8 mouse cellular contexts compared by ENCODE assay signal in the genomic region with DNA sequence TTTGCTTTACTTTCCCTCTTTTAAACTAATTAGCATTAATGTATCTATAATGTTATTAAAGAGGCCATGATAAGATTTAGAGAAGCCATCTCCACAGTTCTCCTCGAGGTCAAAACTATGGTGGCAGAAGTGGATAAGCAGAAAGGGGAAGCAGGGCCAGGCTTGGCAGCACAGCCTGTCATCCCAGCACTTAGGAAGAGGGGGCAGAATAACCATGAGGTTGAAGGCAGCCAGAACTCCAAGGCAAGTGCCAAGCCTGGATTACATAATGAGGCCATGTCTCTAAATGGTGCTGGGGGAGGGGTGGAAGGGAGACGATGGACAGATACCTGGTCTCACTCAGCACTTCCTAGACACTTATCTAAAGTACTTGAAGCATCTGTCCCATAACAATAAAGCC.
A peak's percentile ranks its signal among the peaks of the same experiment; 100 is the strongest.
DNase-seq lines count a peak whose midpoint lies in the region; ATAC-seq lines count a peak whose summit lies in the region.

No protein-coding gene starts in this region.

- intact Hi-C loops in gastrocnemius, postnatal 14 days (cut with DNase I; ENCODE audit: low total_unique reads): no loop called here

- peaks cover 6% of the 10 kb centered on the region for H3K4me1 ChIP-seq in hindbrain, embryonic 16.5 days (ENCODE audit: control insufficient read depth, insufficient read depth, low read depth, low read length)
- H3K4me1 ChIP-seq in hindbrain, embryonic 12.5 days: no peaks in the 10 kb centered on the region

- H3K4me2 ChIP-seq in hindbrain, embryonic 16.5 days (ENCODE audit: low read length): no peak overlapping the region
- no peak overlapping the region for H3K4me2 ChIP-seq in hindbrain, embryonic 12.5 days (replicated peaks)

- no peak overlapping the region for H3K4me3 ChIP-seq in hindbrain, embryonic 16.5 days (ENCODE audit: low read length)
- no peak overlapping the region for H3K4me3 ChIP-seq in hindbrain, embryonic 12.5 days

- H3K9ac ChIP-seq in hindbrain, embryonic 16.5 days (ENCODE audit: low read depth, low read length): no peak overlapping the region
- H3K9ac ChIP-seq in hindbrain, embryonic 12.5 days: no peak overlapping the region

- no peak overlapping the region for H3K27ac ChIP-seq in hindbrain, embryonic 16.5 days (ENCODE audit: low read depth, low read length)
- no peak overlapping the region for H3K27ac ChIP-seq in hindbrain, embryonic 12.5 days

- H3K27me3 ChIP-seq in hindbrain, embryonic 16.5 days (replicated peaks; ENCODE audit: control insufficient read depth, insufficient read depth, low read length): no peaks in the 10 kb centered on the region
- H3K27me3 ChIP-seq in hindbrain, embryonic 12.5 days: no peaks in the 10 kb centered on the region

- H3K9me3 ChIP-seq in hindbrain, embryonic 16.5 days (ENCODE audit: control insufficient read depth, low read length): no peaks in the 10 kb centered on the region
- H3K9me3 ChIP-seq in hindbrain, embryonic 12.5 days (replicated peaks): no peaks in the 10 kb centered on the region

- DNase-seq in adrenal gland, postnatal 36 days: peak; percentile 75
- peak; percentile 72 for DNase-seq in gastrocnemius, postnatal 14 days
- DNase-seq in layer of hippocampus, adult 8-10 months (ENCODE audit: low spot score in 2 of 2): peak; percentile 48 to 50
- DNase-seq in lung, postnatal 25 days (ENCODE audit: low spot score): peak; percentile 74
- no peak for DNase-seq in spleen, adult 12 weeks (ENCODE audit: low spot score)
- DNase-seq in neural tube, embryonic 10.5 days (ENCODE audit: extremely low spot score, low spot score): no peak

- no peaks in the 10 kb centered on the region for H3K36me3 ChIP-seq in hindbrain, embryonic 16.5 days (ENCODE audit: control insufficient read depth, insufficient read depth, low read length)
- H3K36me3 ChIP-seq in hindbrain, embryonic 12.5 days: no peaks in the 10 kb centered on the region

- peak; percentile 73; the same call in 1 of the 2 replicates for ATAC-seq in hindbrain, embryonic 16.5 days
- ATAC-seq in hindbrain, embryonic 12.5 days (ENCODE audit: low FRiP score): no peak

- 48% methylated on average over 2 of the region's 2 CpGs for WGBS in hindbrain, embryonic 16.5 days
- 68% methylated on average over 2 of the region's 2 CpGs for WGBS in hindbrain, embryonic 12.5 days

Comparison
In these comparisons a context has a peak if more than half of its experiments do, and no peak if none do; other contexts are left out.
1. DNase-seq: peak in adrenal gland, postnatal 36 days (2 of 2), gastrocnemius, postnatal 14 days (single experiment), layer of hippocampus, adult 8-10 months (2 of 2) and lung, postnatal 25 days (single experiment); none in spleen, adult 12 weeks (single experiment) and neural tube, embryonic 10.5 days (single experiment).